Mouse (Mus musculus): ENCODE data around the gene Il20rb. TPM values are rescaled to one million over a fixed set of nuclear protein-coding genes. Genes with fewer than 3 reads are reported as not detected.

Il20rb gene
- polyA plus RNA-seq, 1 experiment: 1.4 TPM

DNA sequence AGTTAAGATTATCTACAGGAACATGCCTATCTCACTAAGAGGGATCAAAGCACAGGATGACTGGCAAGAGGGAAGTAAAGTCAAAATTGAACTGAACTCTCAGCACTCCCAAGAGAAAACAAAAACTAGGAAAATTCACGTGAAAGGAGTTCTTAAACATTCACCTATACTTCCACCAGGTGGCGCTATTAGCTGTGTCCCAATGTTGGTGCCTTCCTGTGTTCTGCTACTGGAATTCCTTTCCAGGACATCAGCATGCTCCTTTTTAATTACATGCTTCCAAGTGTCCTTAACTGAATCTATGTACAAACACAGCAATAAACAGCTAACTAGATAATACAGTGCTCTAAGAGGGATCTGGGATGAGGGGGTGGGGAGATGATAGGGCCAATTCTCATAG is 34.0 kb upstream of the Il20rb start:
- Histone ChIP-seq H3K4me3 (ENCODE audit: insufficient read depth, low read depth, low read length) (no peak overlapping the region), H3K27me3 (replicated peaks; ENCODE audit: control insufficient read depth, insufficient read depth, low read length) (no peaks in the 10 kb centered on the region), H3K4me1 (ENCODE audit: control insufficient read depth, insufficient read depth, low read length) (no peaks in the 10 kb centered on the region; the same call in 1 of the 2 replicates), H3K36me3 (ENCODE audit: control insufficient read depth, insufficient read depth, low read length) (no peaks in the 10 kb centered on the region), H3K27ac (ENCODE audit: insufficient read depth, low read depth, low read length) (no peak overlapping the region)
- TF ChIP-seq CTCF (conservative IDR thresholded peaks at IDR 0.05; ENCODE audit: insufficient read depth, insufficient read length, low read depth, low read length) (peak; percentile 66), POLR2A (IDR thresholded peaks at IDR 0.05; ENCODE audit: low read depth, low read length) (no peak)
- peak; percentile 80 for DNase-seq
- WGBS: 0% methylated on average over 2 of the region's 2 CpGs

DNA sequence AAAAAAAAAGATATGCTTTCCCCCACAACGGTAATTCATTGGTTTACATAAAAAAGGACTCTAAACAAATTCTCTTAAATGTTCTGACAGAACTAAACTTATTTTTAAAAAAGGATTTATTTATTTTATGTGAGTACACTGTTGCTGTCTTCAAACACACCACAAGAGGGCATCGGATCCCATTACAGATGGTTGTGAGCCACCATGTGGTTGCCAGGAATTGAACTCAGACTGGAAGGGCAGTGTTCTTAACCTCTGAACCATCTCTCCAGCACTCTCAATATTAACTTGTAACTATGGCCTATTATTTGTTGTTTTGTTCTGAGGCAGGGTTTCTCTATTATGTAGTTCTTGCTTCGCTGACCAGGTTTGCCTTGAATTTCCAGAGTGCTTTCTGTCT is 33.4 kb upstream of the Il20rb start:
- Histone ChIP-seq H3K4me1 (ENCODE audit: control insufficient read depth, insufficient read depth, low read length) (no peaks in the 10 kb centered on the region; the same call in 1 of the 2 replicates), H3K4me3 (ENCODE audit: insufficient read depth, low read depth, low read length) (no peak overlapping the region), H3K36me3 (ENCODE audit: control insufficient read depth, insufficient read depth, low read length) (no peaks in the 10 kb centered on the region), H3K27me3 (replicated peaks; ENCODE audit: control insufficient read depth, insufficient read depth, low read length) (no peaks in the 10 kb centered on the region), H3K27ac (ENCODE audit: insufficient read depth, low read depth, low read length) (peak overlapping the region; percentile 16; the same call in 1 of the 2 replicates)
- WGBS: 86% methylated on average over 3 of the region's 3 CpGs
- DNase-seq: peak; percentile 29
- TF ChIP-seq POLR2A (IDR thresholded peaks at IDR 0.05; ENCODE audit: low read depth, low read length): no peak
- peak; percentile 27; the same call in 1 of the 2 replicates for TF ChIP-seq CTCF (conservative IDR thresholded peaks at IDR 0.05; ENCODE audit: insufficient read depth, insufficient read length, low read depth, low read length)

DNA sequence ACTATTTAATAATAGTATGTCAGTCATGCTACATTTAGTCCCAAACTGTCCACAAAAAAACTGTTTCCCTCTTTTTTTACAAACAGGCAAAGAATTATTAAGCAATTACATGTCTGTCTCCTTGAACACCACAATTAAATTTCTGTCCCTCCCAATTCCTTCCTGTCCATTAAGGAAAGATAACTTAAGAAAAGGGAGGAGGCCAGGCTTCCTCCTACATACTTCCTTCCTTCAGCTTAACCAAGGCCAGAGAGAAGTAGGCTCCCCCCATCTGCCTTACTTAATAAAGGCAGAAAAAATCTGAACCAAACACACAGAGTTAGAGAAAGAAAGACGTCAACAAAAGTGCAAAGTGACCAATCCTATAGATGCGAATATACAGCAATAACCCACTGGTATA is 21.0 kb upstream of the Il20rb start:
- H3K4me1 ChIP-seq (ENCODE audit: control insufficient read depth, insufficient read depth, low read length): no peaks in the 10 kb centered on the region; the same call in 1 of the 2 replicates
- DNase-seq: peak; percentile 65
- peak overlapping the region; percentile 45 for H3K27ac ChIP-seq (ENCODE audit: insufficient read depth, low read depth, low read length)
- no peaks in the 10 kb centered on the region for H3K27me3 ChIP-seq (replicated peaks; ENCODE audit: control insufficient read depth, insufficient read depth, low read length)
- H3K36me3 ChIP-seq (ENCODE audit: control insufficient read depth, insufficient read depth, low read length): no peaks in the 10 kb centered on the region
- no peak overlapping the region for H3K4me3 ChIP-seq (ENCODE audit: insufficient read depth, low read depth, low read length)
- TF ChIP-seq CTCF (conservative IDR thresholded peaks at IDR 0.05; ENCODE audit: insufficient read depth, insufficient read length, low read depth, low read length) (no peak), POLR2A (IDR thresholded peaks at IDR 0.05; ENCODE audit: low read depth, low read length) (no peak)
- WGBS: 66% methylated on average over 2 of the region's 2 CpGs

DNA sequence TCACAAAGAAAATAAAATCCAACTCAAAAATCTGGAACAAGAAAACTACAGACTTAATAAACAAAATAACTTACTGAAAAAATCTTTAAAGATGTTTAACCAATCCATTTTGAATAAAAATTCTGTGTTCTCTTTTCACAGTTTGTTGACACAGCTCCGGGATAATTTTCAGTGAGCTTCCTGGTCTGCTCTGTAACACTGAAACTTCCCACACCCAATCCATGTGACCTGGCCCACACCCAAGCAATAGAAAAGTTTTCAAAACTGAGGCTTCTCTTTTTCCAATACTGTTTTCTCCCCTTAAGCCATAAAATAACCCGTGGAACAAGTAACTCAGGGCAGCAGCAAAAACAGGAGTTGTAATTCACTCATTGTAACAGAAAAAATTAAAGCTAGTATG is 20.1 kb upstream of the Il20rb start:
- H3K4me3 ChIP-seq (ENCODE audit: insufficient read depth, low read depth, low read length): no peak overlapping the region; the same call in 1 of the 2 replicates
- H3K27me3 ChIP-seq (replicated peaks; ENCODE audit: control insufficient read depth, insufficient read depth, low read length): no peaks in the 10 kb centered on the region
- 2% methylated on average over 2 of the region's 2 CpGs for WGBS
- H3K36me3 ChIP-seq (ENCODE audit: control insufficient read depth, insufficient read depth, low read length): no peaks in the 10 kb centered on the region
- TF ChIP-seq CTCF (conservative IDR thresholded peaks at IDR 0.05; ENCODE audit: insufficient read depth, insufficient read length, low read depth, low read length) (no peak), POLR2A (IDR thresholded peaks at IDR 0.05; ENCODE audit: low read depth, low read length) (no peak)
- H3K4me1 ChIP-seq (ENCODE audit: control insufficient read depth, insufficient read depth, low read length): no peaks in the 10 kb centered on the region
- DNase-seq: peak; percentile 75
- no peak overlapping the region for H3K27ac ChIP-seq (ENCODE audit: insufficient read depth, low read depth, low read length)

DNA sequence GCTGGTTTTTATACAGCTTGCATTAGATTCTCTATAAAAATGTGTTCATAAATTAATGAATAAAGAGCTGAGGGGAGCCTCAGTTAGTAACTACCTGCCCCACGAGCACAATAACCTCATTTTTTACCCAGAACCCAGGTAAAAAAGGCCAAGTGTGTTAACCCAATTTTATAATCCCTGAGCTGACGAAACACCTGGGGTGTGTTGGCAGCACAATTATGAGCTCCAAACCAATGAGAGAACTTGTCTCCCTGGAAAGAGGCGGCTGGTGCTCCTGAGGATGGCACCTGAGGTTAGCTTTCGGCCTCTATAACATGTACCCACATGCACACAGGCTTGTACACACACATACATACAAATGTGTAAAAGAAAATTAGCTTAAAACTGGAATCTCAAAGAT is 18.9 kb upstream of the Il20rb start:
- H3K4me3 ChIP-seq (ENCODE audit: insufficient read depth, low read depth, low read length): peak overlapping the region; percentile 48
- TF ChIP-seq CTCF (conservative IDR thresholded peaks at IDR 0.05; ENCODE audit: insufficient read depth, insufficient read length, low read depth, low read length): no peak
- TF ChIP-seq POLR2A (IDR thresholded peaks at IDR 0.05; ENCODE audit: low read depth, low read length): no peak
- no peaks in the 10 kb centered on the region for H3K4me1 ChIP-seq (ENCODE audit: control insufficient read depth, insufficient read depth, low read length)
- H3K27ac ChIP-seq (ENCODE audit: insufficient read depth, low read depth, low read length): no peak overlapping the region; the same call in 1 of the 2 replicates
- no peak for DNase-seq
- no peaks in the 10 kb centered on the region for H3K36me3 ChIP-seq (ENCODE audit: control insufficient read depth, insufficient read depth, low read length)
- WGBS: 78% methylated on average over 4 of the region's 4 CpGs
- no peaks in the 10 kb centered on the region for H3K27me3 ChIP-seq (replicated peaks; ENCODE audit: control insufficient read depth, insufficient read depth, low read length)

DNA sequence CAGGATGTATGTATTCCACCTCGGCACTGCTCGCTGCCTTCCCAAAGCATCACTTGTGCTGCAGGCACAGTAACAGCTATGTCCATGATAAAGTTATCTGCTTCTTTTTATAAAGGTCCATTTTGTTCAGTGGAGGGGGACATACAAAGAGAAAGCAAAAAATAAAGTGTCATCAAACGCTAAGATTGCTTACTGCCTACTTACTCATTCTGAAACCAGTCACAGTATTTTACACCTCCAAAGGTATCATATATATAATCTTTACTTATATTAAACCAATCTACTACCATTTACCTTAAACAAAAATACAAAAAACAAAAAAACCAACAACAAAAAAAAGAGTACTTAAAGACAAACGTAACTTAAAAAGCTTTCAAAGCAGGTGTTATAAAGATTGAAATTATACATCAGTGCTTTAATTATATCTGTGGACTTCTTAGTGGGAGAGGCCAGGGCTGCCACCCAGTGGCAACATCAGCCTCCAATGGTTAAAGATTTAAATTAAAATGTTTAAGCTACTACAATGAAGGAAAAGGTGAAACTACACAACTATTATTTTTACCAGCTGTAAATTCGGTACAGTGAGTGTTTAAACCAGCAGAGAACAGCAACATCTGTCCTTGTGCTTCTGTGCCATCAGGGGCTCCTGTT is 7.1 kb upstream of the Il20rb start:
- DNase-seq: no peak
- WGBS: 83% methylated on average over 5 of the region's 5 CpGs
- H3K36me3 ChIP-seq (ENCODE audit: control insufficient read depth, insufficient read depth, low read length): no peaks in the 10 kb centered on the region; the same call in 1 of the 2 replicates
- TF ChIP-seq CTCF (conservative IDR thresholded peaks at IDR 0.05; ENCODE audit: insufficient read depth, insufficient read length, low read depth, low read length): 0 out of 2 replicates have a peak, but pooled peaks have one; percentile 15
- TF ChIP-seq POLR2A (IDR thresholded peaks at IDR 0.05; ENCODE audit: low read depth, low read length): no peak
- no peak overlapping the region for H3K4me3 ChIP-seq (ENCODE audit: insufficient read depth, low read depth, low read length)
- no peaks in the 10 kb centered on the region for H3K27me3 ChIP-seq (replicated peaks; ENCODE audit: control insufficient read depth, insufficient read depth, low read length)
- H3K4me1 ChIP-seq (ENCODE audit: control insufficient read depth, insufficient read depth, low read length): no peaks in the 10 kb centered on the region
- H3K27ac ChIP-seq (ENCODE audit: insufficient read depth, low read depth, low read length): no peak overlapping the region

DNA sequence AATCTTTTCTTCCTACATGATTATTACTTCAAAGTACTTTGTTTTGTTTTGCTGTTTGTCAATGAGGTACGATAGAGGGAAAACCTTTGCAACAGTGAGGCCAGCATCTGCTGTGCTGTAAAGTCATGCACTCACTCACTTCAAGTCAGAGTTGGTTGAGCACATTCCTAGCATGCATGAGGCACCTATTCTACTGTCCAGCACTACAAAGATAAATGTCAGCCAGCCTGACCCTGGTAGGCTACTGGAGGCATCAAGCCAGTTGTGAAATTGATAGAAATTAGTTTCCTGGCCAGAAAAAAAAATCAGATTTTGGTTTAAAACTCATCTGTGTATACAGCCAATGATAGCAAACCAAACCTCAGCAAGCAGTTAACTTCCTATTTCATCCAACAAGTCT is 4.8 kb upstream of the Il20rb start:
- Histone ChIP-seq H3K27me3 (replicated peaks; ENCODE audit: control insufficient read depth, insufficient read depth, low read length) (no peaks in the 10 kb centered on the region), H3K36me3 (ENCODE audit: control insufficient read depth, insufficient read depth, low read length) (no peaks in the 10 kb centered on the region; the same call in 1 of the 2 replicates), H3K4me1 (ENCODE audit: control insufficient read depth, insufficient read depth, low read length) (no peaks in the 10 kb centered on the region), H3K27ac (ENCODE audit: insufficient read depth, low read depth, low read length) (no peak overlapping the region), H3K4me3 (ENCODE audit: insufficient read depth, low read depth, low read length) (no peak overlapping the region)
- WGBS: 67% methylated on average over 1 of the region's 1 CpGs
- DNase-seq: no peak
- no peak for TF ChIP-seq POLR2A (IDR thresholded peaks at IDR 0.05; ENCODE audit: low read depth, low read length)
- no peak for TF ChIP-seq CTCF (conservative IDR thresholded peaks at IDR 0.05; ENCODE audit: insufficient read depth, insufficient read length, low read depth, low read length)
